Mouse (Mus musculus) liver, adult 2 months (tissue): ENCODE results near the gene Mchr1. TPM values are rescaled to one million over a fixed set of nuclear protein-coding genes. Genes with fewer than 3 reads are reported as not detected.

Experiments
- DNase-seq: peaks from one replicate; pipeline ENCODE4 v3.0.0-alpha.2; 2011; ENCODE audit warnings: low read depth, low spot score; ENCODE audit errors: extremely low read depth
- H3K27ac ChIP-seq: fragments of 200-500 bp; replicated peaks from 2 replicates; pipeline ENCODE4 v1.5.1; 2012; ENCODE audit warnings: low read depth, mild to moderate bottlenecking, control low read depth, inconsistent platforms, low read length; ENCODE audit not compliant: insufficient read depth
- H3K27me3 ChIP-seq: fragments of 200-500 bp; 2 replicates; pipeline ENCODE4 v1.6.1; 2012; ENCODE audit warnings: mild to moderate bottlenecking, moderate library complexity, low read length, inconsistent platforms; ENCODE audit not compliant: control insufficient read depth, insufficient read depth
- H3K36me3 ChIP-seq: fragments of 200-500 bp; 2 replicates; pipeline ENCODE4 v1.6.1; 2012; ENCODE audit warnings: low read length, inconsistent platforms; ENCODE audit not compliant: control insufficient read depth, insufficient read depth
- H3K4me1 ChIP-seq: fragments of 200-500 bp; 2 replicates; pipeline ENCODE4 v1.6.1; 2011; ENCODE audit warnings: low read length; ENCODE audit not compliant: control insufficient read depth, insufficient read depth
- H3K4me3 ChIP-seq: fragments of 200-500 bp; 2 replicates; pipeline ENCODE4 v1.5.1; 2011; ENCODE audit warnings: low read depth, mild to moderate bottlenecking, control low read depth, low read length, moderate library complexity; ENCODE audit not compliant: insufficient read depth
- H3K79me2 ChIP-seq: fragments of 200-500 bp; 2 replicates; pipeline ENCODE4 v1.6.1; 2012; ENCODE audit warnings: inconsistent platforms, mild to moderate bottlenecking, low read length, moderate library complexity; ENCODE audit not compliant: control insufficient read depth, insufficient read depth
- H3K9ac ChIP-seq: fragments of 200-500 bp; 2 replicates; pipeline ENCODE4 v1.6.1; 2012; ENCODE audit warnings: low read depth, mild to moderate bottlenecking, control low read depth, inconsistent platforms, low read length
- CTCF ChIP-seq: fragments of 200-500 bp; IDR thresholded peaks from 2 replicates; pipeline ENCODE4 v1.5.1; 2011; ENCODE audit warnings: low read depth, low read length, control low read depth
- POLR2A ChIP-seq: fragments of 200-500 bp; IDR thresholded peaks from 2 replicates; pipeline ENCODE4 v1.6.1; 2011; ENCODE audit warnings: low read length, control low read depth; ENCODE audit not compliant: insufficient read depth; ENCODE audit errors: extremely low read depth
- whole genome bisulfite sequencing: fragments of 180-500 bp; shearing (Covaris S2); methylation state at CpG from one replicate; pipeline ENCODE4 v1.1.7; 2018; 5-methylcytosine and 5-hydroxymethylcytosine counted together
- polyA plus RNA-seq: library from polyadenylated mRNA; depleted of rRNA; stranded (reverse); fragments of >200 nt; gene quantifications from 2 replicates; pipeline ENCODE4 v1.2.3, GENCODE M21; 2012; rRNA removed
- total RNA-seq: library from RNA; depleted of rRNA; stranded (reverse); fragments of >200 nt; gene quantifications from 2 replicates; pipeline ENCODE4 v1.2.3, GENCODE M21; 2014; rRNA removed

The Mchr1 gene
- total and polyA plus RNA-seq, 2 experiments: not detected

GRCm38 (mm10) chr15:81284121-81284734 lies 48.9 kb downstream of the Mchr1 start:
- H3K36me3 ChIP-seq: no peaks in the 10 kb centered on the region
- peaks cover 5% of the 10 kb centered on the region; the same call in 1 of the 2 replicates for H3K4me1 ChIP-seq
- WGBS: 25% methylated on average over 9 of the region's 9 CpGs
- H3K9ac ChIP-seq: peak overlapping the region; percentile 44
- DNase-seq: peak; percentile 80
- no peak overlapping the region for H3K4me3 ChIP-seq
- no peaks in the 10 kb centered on the region for H3K27me3 ChIP-seq
- peak; percentile 52; the same call in 1 of the 2 replicates for TF ChIP-seq CTCF
- no peak for TF ChIP-seq POLR2A
- no peaks in the 10 kb centered on the region for H3K79me2 ChIP-seq
- H3K27ac ChIP-seq: peak overlapping the region; percentile 82

Other genes with a start within 250 kb of the Mchr1 start
- 1.0 and 3.1 TPM in 2 replicates for gene Mrtfa, start 44.7 kb upstream of the Mchr1 start, total RNA-seq
- 5.0 and 5.6 TPM in 2 replicates for gene Mrtfa, start 44.7 kb upstream of the Mchr1 start, polyA plus RNA-seq
- gene Slc25a17, start 125.3 kb downstream of the Mchr1 start, total RNA-seq: 56.1 and 67.8 TPM in 2 replicates
- 30.2 and 30.4 TPM in 2 replicates for gene Slc25a17, start 125.3 kb downstream of the Mchr1 start, polyA plus RNA-seq
- 91.8 and 98.9 TPM in 2 replicates for gene St13, start 164.6 kb downstream of the Mchr1 start, total RNA-seq
- gene St13, start 164.6 kb downstream of the Mchr1 start, polyA plus RNA-seq: 29.2 and 31.3 TPM in 2 replicates
- 8.1 and 10.4 TPM in 2 replicates for gene Xpnpep3, start 164.6 kb downstream of the Mchr1 start, total RNA-seq
- 5.2 and 6.8 TPM in 2 replicates for gene Xpnpep3, start 164.6 kb downstream of the Mchr1 start, polyA plus RNA-seq
- 0.13 and 0.28 TPM in 2 replicates for gene Dnajb7, start 172.8 kb downstream of the Mchr1 start, total RNA-seq
- gene Dnajb7, start 172.8 kb downstream of the Mchr1 start, polyA plus RNA-seq: not detected in 2 replicates
- gene Rbx1, start 230.8 kb downstream of the Mchr1 start, total RNA-seq: 45.5 and 59.3 TPM in 2 replicates
- gene Rbx1, start 230.8 kb downstream of the Mchr1 start, polyA plus RNA-seq: 52.3 and 55.4 TPM in 2 replicates